Mouse (Mus musculus): ENCODE measurements at regions not wholly inside any gene's neighbourhood (a gene's known extent, or its start where the extent isn't known, plus 50 kb on each side); places are given as distances from the start of the nearest gene placed in this dataset.

DNA sequence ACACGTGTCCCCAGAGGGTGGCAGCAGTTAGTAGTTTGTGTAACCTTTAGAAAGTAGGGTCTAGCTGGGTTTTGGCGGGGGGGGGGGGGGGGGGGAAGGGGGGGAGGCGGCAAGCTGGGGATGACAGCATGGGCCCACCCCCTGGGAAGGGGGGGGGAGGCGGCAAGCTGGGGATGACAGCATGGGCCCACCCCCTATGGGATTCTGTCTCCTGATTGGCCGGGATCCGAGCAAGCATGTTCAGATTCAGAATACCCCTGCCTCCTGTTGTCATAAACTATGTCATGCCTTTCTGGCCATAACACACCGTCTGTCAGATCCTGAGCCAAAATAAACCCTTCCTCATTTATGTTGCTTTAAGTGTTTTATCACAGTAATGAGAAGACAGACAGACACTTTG lies 479.1 kb downstream of the Insc start:
- TF ChIP-seq CHD2 (IDR thresholded peaks at IDR 0.05; ENCODE audit: low read length), result no peak
- no peak for TF ChIP-seq CTCF (conservative IDR thresholded peaks at IDR 0.05 in 1 of 2, IDR thresholded peaks at IDR 0.05 in 1 of 2; ENCODE audit: low read depth in 2 of 2, low read length in 2 of 2)

Data from CH12.LX (cell line).